In genomic region chr1:125428315-125428714, GRCm38 (mm10) we compare ENCODE assay signal across 19 mouse cellular contexts. TPM values are rescaled to one million over a fixed set of nuclear protein-coding genes. Genes with fewer than 3 reads are reported as not detected.
DNase-seq lines count a peak whose midpoint lies in the region; ATAC-seq and TF ChIP-seq lines count a peak whose summit lies in the region.
"Had no signal": no experiment of that assay in that cellular context is flagged by ENCODE, and none has a peak within 500 bp of the region (broad histone marks: within the 10 kb centered on the region; RNA-seq: fewer than 3 reads in every experiment).

No protein-coding gene starts in this region.

- 32% methylated on average over 2 of the region's 2 CpGs for WGBS in heart, embryonic 16.5 days
- 70% methylated on average over 2 of the region's 2 CpGs for WGBS in midbrain, embryonic 11.5 days
- WGBS in midbrain, embryonic 16.5 days = 65% methylated on average over 2 of the region's 2 CpGs
- 64% methylated on average over 2 of the region's 2 CpGs for WGBS in embryonic facial prominence, embryonic 10.5 days

- CTCF ChIA-PET in Patski (lab: Charles Lee) = no interaction called here

- TF ChIP-seq POLR2A in myocyte (IDR thresholded peaks at IDR 0.05; ENCODE audit: insufficient read length, low read depth) = no peak

- POLR2A ChIA-PET in Patski (lab: Charles Lee) = no interaction called here

- peak overlapping the region; percentile 35; the same call in 1 of the 2 replicates for H3K27ac ChIP-seq in heart, embryonic 16.5 days (ENCODE audit: low read length)
- no peak overlapping the region for H3K27ac ChIP-seq in midbrain, embryonic 11.5 days (ENCODE audit: low read depth, low read length)
- H3K27ac ChIP-seq in midbrain, embryonic 16.5 days (ENCODE audit: low read length) = no peak overlapping the region
- no peak overlapping the region for H3K27ac ChIP-seq in embryonic facial prominence, embryonic 10.5 days (replicated peaks)
- H3K27ac ChIP-seq: embryonic facial prominence, embryonic 13.5 days; limb, embryonic 15.5 days; liver, embryonic 15.5 days had no signal

- peaks cover 53% of the 10 kb centered on the region for H3K4me1 ChIP-seq in heart, embryonic 16.5 days (ENCODE audit: control insufficient read depth, insufficient read depth, low read length)
- peaks cover 7% of the 10 kb centered on the region for H3K4me1 ChIP-seq in midbrain, embryonic 11.5 days (ENCODE audit: control insufficient read depth, insufficient read depth, low read length)
- H3K4me1 ChIP-seq in midbrain, embryonic 16.5 days (ENCODE audit: control insufficient read depth, insufficient read depth, low read length) = peaks cover 19% of the 10 kb centered on the region
- H3K4me1 ChIP-seq in embryonic facial prominence, embryonic 10.5 days = peaks cover 36% of the 10 kb centered on the region

- no peak for ATAC-seq in heart, embryonic 16.5 days (replicated peaks; ENCODE audit: extremely low read depth, insufficient read depth, low FRiP score)
- no peak for ATAC-seq in midbrain, embryonic 11.5 days (ENCODE audit: low FRiP score)
- no peak for ATAC-seq in midbrain, embryonic 16.5 days
- peak; percentile 51 for ATAC-seq in Patski
- ATAC-seq: forebrain, embryonic 14.5 days had no signal

- H3K4me2 ChIP-seq in heart, embryonic 16.5 days (ENCODE audit: low read depth, low read length) = 0 out of 2 replicates have a peak overlapping the region, but pooled peaks have one; percentile 2
- no peak overlapping the region for H3K4me2 ChIP-seq in midbrain, embryonic 11.5 days
- H3K4me2 ChIP-seq in midbrain, embryonic 16.5 days (ENCODE audit: low read length) = no peak overlapping the region
- H3K4me2 ChIP-seq in myocyte (ENCODE audit: low read depth) = peak overlapping the region; percentile 7
- H3K4me2 ChIP-seq: embryonic facial prominence, embryonic 13.5 days; limb, embryonic 15.5 days; liver, embryonic 15.5 days had no signal

- no peaks in the 10 kb centered on the region for H3K27me3 ChIP-seq in heart, embryonic 16.5 days (ENCODE audit: control insufficient read depth, insufficient read depth, low read length)
- H3K27me3 ChIP-seq in midbrain, embryonic 11.5 days (ENCODE audit: control insufficient read depth, insufficient read depth, low read length) = no peaks in the 10 kb centered on the region
- H3K27me3 ChIP-seq in midbrain, embryonic 16.5 days (ENCODE audit: control insufficient read depth, insufficient read depth, low read depth, low read length) = no peaks in the 10 kb centered on the region
- H3K27me3 ChIP-seq in Patski = no peaks in the 10 kb centered on the region
- no peaks in the 10 kb centered on the region for H3K27me3 ChIP-seq in myocyte (ENCODE audit: control insufficient read depth, insufficient read depth, insufficient read length)
- no peaks in the 10 kb centered on the region for H3K27me3 ChIP-seq in embryonic facial prominence, embryonic 10.5 days (replicated peaks; ENCODE audit: low read depth, poor library complexity, severe bottlenecking)
- H3K27me3 ChIP-seq: embryonic facial prominence, embryonic 13.5 days; limb, embryonic 15.5 days; liver, embryonic 15.5 days had no signal

- no peak for DNase-seq in heart, postnatal 4 days
- peak; percentile 6 for DNase-seq in midbrain, embryonic 11.5 days (ENCODE audit: low spot score, missing footprints)
- no peak for DNase-seq in Patski (ENCODE audit: low read depth, low spot score)
- no peak for DNase-seq in embryonic facial prominence, embryonic 10.5 days (ENCODE audit: low spot score)
- DNase-seq: adrenal gland, postnatal 36 days; cerebellum, adult 9-10 months; gastrocnemius, postnatal 36 days; kidney, adult 11 months; kidney, postnatal 14 days; retina, postnatal 1 day; thymus, postnatal 25 days had no signal

- no peaks in the 10 kb centered on the region for H3K9me3 ChIP-seq in heart, embryonic 16.5 days (replicated peaks; ENCODE audit: control insufficient read depth, low read length)
- no peaks in the 10 kb centered on the region for H3K9me3 ChIP-seq in midbrain, embryonic 11.5 days (ENCODE audit: control insufficient read depth, low read length)
- H3K9me3 ChIP-seq in midbrain, embryonic 16.5 days (replicated peaks; ENCODE audit: control insufficient read depth, low read length, poor library complexity, severe bottlenecking) = no peaks in the 10 kb centered on the region
- no peaks in the 10 kb centered on the region for H3K9me3 ChIP-seq in embryonic facial prominence, embryonic 10.5 days
- H3K9me3 ChIP-seq: embryonic facial prominence, embryonic 13.5 days; G1E; limb, embryonic 15.5 days; liver, embryonic 15.5 days had no signal

- no peak for TF ChIP-seq CTCF in Patski (IDR thresholded peaks at IDR 0.05)

- in situ Hi-C loops in Patski (cut with MboI; ENCODE audit: low pct_unique_long_range_greater_than_20kb) = no loop called here

- H3ac ChIP-seq in myocyte (ENCODE audit: control insufficient read depth, insufficient read length) = no peak overlapping the region

- peaks cover 100% of the 10 kb centered on the region for H3K79me2 ChIP-seq in myocyte (ENCODE audit: control insufficient read depth, insufficient read depth)

- H3K4me3 ChIP-seq in heart, embryonic 16.5 days (ENCODE audit: low read length) = no peak overlapping the region
- no peak overlapping the region for H3K4me3 ChIP-seq in midbrain, embryonic 11.5 days (ENCODE audit: low read depth, low read length)
- no peak overlapping the region for H3K4me3 ChIP-seq in midbrain, embryonic 16.5 days (ENCODE audit: low read depth, low read length)
- H3K4me3 ChIP-seq in myocyte = no peak overlapping the region
- H3K4me3 ChIP-seq in embryonic facial prominence, embryonic 10.5 days = no peak overlapping the region
- H3K4me3 ChIP-seq: embryonic facial prominence, embryonic 13.5 days; limb, embryonic 15.5 days; liver, embryonic 15.5 days had no signal

- H3K9ac ChIP-seq in heart, embryonic 16.5 days (ENCODE audit: low read length) = no peak overlapping the region
- no peak overlapping the region for H3K9ac ChIP-seq in midbrain, embryonic 11.5 days (ENCODE audit: low read length)
- no peak overlapping the region for H3K9ac ChIP-seq in midbrain, embryonic 16.5 days (ENCODE audit: low read depth, low read length)
- H3K9ac ChIP-seq: embryonic facial prominence, embryonic 13.5 days; limb, embryonic 15.5 days; liver, embryonic 15.5 days had no signal

- H3K36me3 ChIP-seq in heart, embryonic 16.5 days (ENCODE audit: control insufficient read depth, insufficient read depth) = no peaks in the 10 kb centered on the region
- H3K36me3 ChIP-seq in midbrain, embryonic 11.5 days (ENCODE audit: control insufficient read depth, insufficient read depth, low read length) = no peaks in the 10 kb centered on the region
- no peaks in the 10 kb centered on the region for H3K36me3 ChIP-seq in midbrain, embryonic 16.5 days (ENCODE audit: control insufficient read depth, insufficient read depth, low read length)
- H3K36me3 ChIP-seq in myocyte (ENCODE audit: control insufficient read depth, insufficient read depth) = no peaks in the 10 kb centered on the region
- no peaks in the 10 kb centered on the region for H3K36me3 ChIP-seq in embryonic facial prominence, embryonic 10.5 days (replicated peaks)
- H3K36me3 ChIP-seq: embryonic facial prominence, embryonic 13.5 days; limb, embryonic 15.5 days; liver, embryonic 15.5 days had no signal

TF ChIP-seq in myocyte, 11 proteins besides CTCF, POLR2A, EP300 and RAD21:
- TF ChIP-seq TCF12 (IDR thresholded peaks at IDR 0.05; ENCODE audit: insufficient read depth, poor library complexity, severe bottlenecking) (no peak), MYOD1 (IDR thresholded peaks at IDR 0.05; ENCODE audit: control insufficient read depth in 1 of 3, insufficient read length in 2 of 3, low read depth in 2 of 3) (no peak), USF1 (IDR thresholded peaks at IDR 0.05; ENCODE audit: low read depth) (peak; percentile 59)

RNA-seq across cellular contexts. Expression of gene Actr3, which starts 7.2 kb away (rescaled TPM):
- polyA plus RNA-seq in heart, embryonic 16.5 days (2015; fragmentation: Nextera tagmentation; extraction: Ambion mirVana) = 310 and 348 TPM in 2 replicates
- total RNA-seq in heart, postnatal 4 days (2021) = 100 to 1,000 TPM; 353 to 370 TPM
- 269 and 271 TPM in 2 replicates for polyA plus RNA-seq in midbrain, embryonic 11.5 days (2014; fragmentation: Nextera tagmentation; extraction: Ambion mirVana)
- polyA plus RNA-seq in midbrain, embryonic 16.5 days (2015; fragmentation: Nextera tagmentation; extraction: Ambion mirVana) = 217 and 238 TPM in 2 replicates
- polyA plus RNA-seq in Patski (2021) = 357 TPM
- 131 TPM for polyA plus RNA-seq in myocyte (2012; fragmentation: generic; extraction: Trizol)
- polyA plus RNA-seq in embryonic facial prominence, embryonic 10.5 days (2016; fragmentation: Nextera tagmentation; extraction: Ambion mirVana) = 227 and 229 TPM in 2 replicates

Comparison
In these comparisons a context has a peak if more than half of its experiments do, and no peak if none do; other contexts are left out.
1. H3K4me2 ChIP-seq: peak in heart, embryonic 16.5 days (single experiment) and myocyte (single experiment); none in midbrain, embryonic 11.5 days (single experiment) and midbrain, embryonic 16.5 days (single experiment).